Comparison of ENCODE assay signal across 15 mouse cellular contexts in the genomic region with DNA sequence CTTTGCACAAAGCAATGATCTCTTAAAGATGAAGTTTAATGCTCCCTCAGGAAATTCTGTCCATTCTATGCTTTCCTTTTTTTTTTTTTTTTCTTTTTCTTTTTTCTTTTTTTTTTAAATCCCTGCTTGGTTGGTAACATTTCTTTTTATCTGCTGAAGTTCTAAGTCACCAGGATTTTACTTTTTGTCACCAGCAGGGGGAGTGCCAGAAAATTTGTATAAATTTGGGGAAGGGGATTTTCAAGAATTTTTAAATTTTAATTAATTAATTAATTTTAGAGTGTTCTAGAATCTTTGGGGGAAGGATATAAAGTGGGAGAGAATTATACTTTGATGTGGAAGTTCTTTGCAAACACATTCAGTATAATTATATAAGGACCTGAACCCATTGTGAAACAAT.
DNase-seq lines count a peak whose midpoint lies in the region; TF ChIP-seq lines count a peak whose summit lies in the region.
"Had no signal": no experiment of that assay in that cellular context is flagged by ENCODE, and none has a peak within 500 bp of the region (broad histone marks: within the 10 kb centered on the region; RNA-seq: fewer than 3 reads in every experiment).

No protein-coding gene starts in this region.

- TF ChIP-seq CTCF in gastrocnemius, adult 2 months (IDR thresholded peaks at IDR 0.05): peak; percentile 5; the same call in 1 of the 2 replicates
- TF ChIP-seq CTCF in left cerebral cortex, adult 2 months (IDR thresholded peaks at IDR 0.05): peak; percentile 46
- no peak for TF ChIP-seq CTCF in brain, embryonic 14.5 days (IDR thresholded peaks at IDR 0.05; ENCODE audit: borderline replicate concordance, extremely low read depth, insufficient read depth, insufficient read length)

- no peak for TF ChIP-seq POLR2A in brain, embryonic 14.5 days (IDR thresholded peaks at IDR 0.05; ENCODE audit: borderline replicate concordance, extremely low read depth, insufficient read depth, insufficient read length, poor library complexity, severe bottlenecking)

- no peak overlapping the region for H3K4me3 ChIP-seq in gastrocnemius, adult 2 months
- no peak overlapping the region for H3K4me3 ChIP-seq in left cerebral cortex, adult 2 months
- H3K4me3 ChIP-seq: forebrain, embryonic 10.5 days; liver, embryonic 15.5 days had no signal

- intact Hi-C loops in gastrocnemius, adult 2 months (cut with DNase I): no loop called here
- intact Hi-C loops in left cerebral cortex, adult 2 months (cut with DNase I): no loop called here
- intact Hi-C loops in left cerebral cortex, postnatal 25 days (cut with DNase I): no loop called here

- DNase-seq in gastrocnemius, adult 2 months: no peak
- DNase-seq in gastrocnemius, adult 8-10 months (ENCODE audit: low spot score in 2 of 2): no peak
- DNase-seq in left cerebral cortex, adult 2 months (ENCODE audit: extremely low spot score in 1 of 2, low spot score in 2 of 2): no peak
- no peak for DNase-seq in left cerebral cortex, postnatal 25 days (ENCODE audit: low spot score in 2 of 2)
- peak; percentile 2 for DNase-seq in NIH3T3 (ENCODE audit: low read depth)
- DNase-seq in brain, embryonic 14.5 days (ENCODE audit: low read depth): peak; percentile 11
- no peak for DNase-seq in thymus, postnatal 0 days (ENCODE audit: low spot score)
- DNase-seq: cerebellum, adult 2 months; gastrocnemius, postnatal 14 days; heart, adult 18-20 months; heart, postnatal 36 days; right cerebral cortex, postnatal 25 days; thymus, adult 18-20 months had no signal

- no peak overlapping the region for H3K27ac ChIP-seq in gastrocnemius, adult 2 months
- H3K27ac ChIP-seq in left cerebral cortex, adult 2 months: no peak overlapping the region
- H3K27ac ChIP-seq: forebrain, embryonic 10.5 days; liver, embryonic 15.5 days had no signal

Comparison
In these comparisons a context has a peak if more than half of its experiments do, and no peak if none do; other contexts are left out.
1. DNase-seq: peak in NIH3T3 (single experiment) and brain, embryonic 14.5 days (single experiment); none in gastrocnemius, adult 2 months (single experiment), gastrocnemius, adult 8-10 months (0 of 2), left cerebral cortex, adult 2 months (0 of 2), left cerebral cortex, postnatal 25 days (0 of 2) and thymus, postnatal 0 days (single experiment).